Mouse (Mus musculus) kidney, adult 2 months (tissue): Measurements from ENCODE around the gene Ndufv1.

Source experiments
- CTCF ChIP-seq: fragments of 200-500 bp; conservative IDR thresholded peaks from 2 replicates; pipeline ENCODE4 v1.5.1; 2011; ENCODE audit warnings: low read depth, mild to moderate bottlenecking, control low read depth, low read length, moderate library complexity, mixed read lengths; ENCODE audit not compliant: insufficient read depth, insufficient read length
- POLR2A ChIP-seq: fragments of 200-500 bp; IDR thresholded peaks from one replicate; pipeline ENCODE4 v1.6.1; 2011; ENCODE audit warnings: low read depth, low read length, control low read depth

DNA sequence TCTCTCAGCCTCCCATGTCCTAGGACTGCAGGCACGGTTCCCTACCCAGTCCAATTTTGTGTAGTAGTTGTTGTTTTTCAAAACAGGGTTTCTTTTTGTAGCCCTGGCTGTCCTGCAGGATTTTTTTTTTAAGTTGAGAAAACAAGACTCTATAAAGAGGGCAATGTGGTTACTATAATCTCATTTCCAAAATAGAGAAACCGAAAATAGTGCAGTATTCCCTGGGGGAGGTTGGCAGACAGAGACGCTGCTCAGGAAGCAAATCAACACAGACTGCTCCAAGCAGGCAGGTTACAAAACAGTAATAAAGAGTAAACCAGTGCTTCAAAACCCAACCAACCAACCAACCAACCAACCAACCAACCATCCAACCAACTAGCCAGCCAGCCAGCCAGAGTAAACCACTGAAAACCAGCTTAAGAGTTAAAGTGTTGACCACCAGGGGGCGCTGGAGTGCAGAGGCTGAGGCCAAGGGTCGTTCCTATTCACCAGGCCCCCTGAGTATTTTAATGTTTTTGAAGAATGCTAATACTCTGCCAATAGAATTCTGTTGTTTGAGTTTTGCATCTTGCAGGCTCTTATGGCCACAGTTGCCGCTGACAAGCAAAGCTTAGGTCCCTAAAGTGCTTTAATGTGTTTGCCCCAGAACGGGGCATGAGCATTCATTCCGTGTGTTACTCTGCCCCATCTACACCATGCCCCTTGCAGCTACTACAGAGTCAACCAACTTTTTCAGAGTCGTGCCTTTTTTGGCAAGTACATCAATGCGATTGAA is 39.3 kb upstream of the Ndufv1 start:
- TF ChIP-seq CTCF (peak; percentile 74), POLR2A (no peak)
